Mouse (Mus musculus) spleen, adult 18-20 months (tissue): ENCODE measurements around the gene Tmem80.

Source experiments
- DNase-seq, 2 experiments: peaks; one replicate each; pipeline ENCODE4 v3.0.0; 2022; ENCODE audit warnings: mixed read lengths in 2 of 2

The Tmem80 gene

GRCm38 (mm10) chr7:141327469-141328372, at the start of gene Tmem80, which contains the start of gene Deaf1:
Gene Tmem80, plus strand, starts transcription at chr7:141327739.
Gene Deaf1, minus strand, starts transcription at chr7:141327690.
- peak; percentile 98 to 99 for DNase-seq

GRCm38 (mm10) chr7:141278766-141279590, 48.6 kb upstream of the Tmem80 start, which contains the start of gene Sct:
Gene Sct, minus strand, starts transcription at chr7:141279133.
- DNase-seq, result no peak

GRCm38 (mm10) chr7:141281442-141281841, 46.1 kb upstream of the Tmem80 start:
- DNase-seq, result no peak

- DNase-seq, result no peak
Observed at GRCm38 (mm10) chr7:141282756-141283155, 44.8 kb upstream of the Tmem80 start.

- no peak for DNase-seq
Observed at GRCm38 (mm10) chr7:141288042-141288441, 39.5 kb upstream of the Tmem80 start.

- no peak for DNase-seq
Observed at GRCm38 (mm10) chr7:141291921-141292582, 35.5 kb upstream of the Tmem80 start, which contains the start of gene Drd4. Gene Drd4, plus strand, starts transcription at chr7:141292006.

GRCm38 (mm10) chr7:141292583-141293388, 34.8 kb upstream of the Tmem80 start:
- no peak for DNase-seq

- peak in 1 of 2 experiments; percentile 17 for DNase-seq
Observed at GRCm38 (mm10) chr7:141293852-141294471, 33.6 kb upstream of the Tmem80 start.

- no peak for DNase-seq
Observed at GRCm38 (mm10) chr7:141294479-141294878, 33.1 kb upstream of the Tmem80 start.

GRCm38 (mm10) chr7:141297926-141298650, 29.5 kb upstream of the Tmem80 start:
- DNase-seq, result no peak

- DNase-seq, result no peak
Observed at GRCm38 (mm10) chr7:141299175-141299574, 28.4 kb upstream of the Tmem80 start.

- no peak for DNase-seq
Observed at GRCm38 (mm10) chr7:141301386-141301785, 26.2 kb upstream of the Tmem80 start.

GRCm38 (mm10) chr7:141302702-141303268, 24.8 kb upstream of the Tmem80 start:
- DNase-seq, result peak in 1 of 2 experiments; percentile 13

GRCm38 (mm10) chr7:141304537-141304936, 23.0 kb upstream of the Tmem80 start:
- no peak for DNase-seq

- no peak for DNase-seq
Observed at GRCm38 (mm10) chr7:141314416-141314815, 13.1 kb upstream of the Tmem80 start.

GRCm38 (mm10) chr7:141315076-141315475, 12.5 kb upstream of the Tmem80 start:
- DNase-seq, result no peak

GRCm38 (mm10) chr7:141315974-141316373, 11.6 kb upstream of the Tmem80 start:
- DNase-seq, result peak; percentile 48 to 64

- no peak for DNase-seq
Observed at GRCm38 (mm10) chr7:141317619-141318132, 9.9 kb upstream of the Tmem80 start.

- no peak for DNase-seq
Observed at GRCm38 (mm10) chr7:141319446-141319845, 8.1 kb upstream of the Tmem80 start.

GRCm38 (mm10) chr7:141324686-141325085, 2.9 kb upstream of the Tmem80 start:
- DNase-seq, result no peak
